Mouse (Mus musculus) myocyte (in vitro differentiated cells): ENCODE measurements around the gene Lrrc43. TPM values are rescaled to one million over a fixed set of nuclear protein-coding genes. Genes with fewer than 3 reads are reported as not detected.

Experiments
- H3K27me3 ChIP-seq: one replicate; pipeline ENCODE4 v1.6.1; 2011; ENCODE audit not compliant: control insufficient read depth, insufficient read depth, insufficient read length
- H3K36me3 ChIP-seq: one replicate; pipeline ENCODE4 v1.6.1; 2011; ENCODE audit not compliant: control insufficient read depth, insufficient read depth
- H3K4me2 ChIP-seq: one replicate; pipeline ENCODE4 v1.6.1; 2011; ENCODE audit warnings: low read depth, control low read depth
- H3K4me3 ChIP-seq: one replicate; pipeline ENCODE4 v1.5.1; 2011; ENCODE audit warnings: mild to moderate bottlenecking, control low read depth, moderate library complexity
- H3K79me2 ChIP-seq: one replicate; pipeline ENCODE4 v1.6.1; 2011; ENCODE audit not compliant: control insufficient read depth, insufficient read depth
- H3ac ChIP-seq: one replicate; pipeline ENCODE4 v1.6.1; 2011; ENCODE audit not compliant: control insufficient read depth, insufficient read length
- CEBPB ChIP-seq: IDR thresholded peaks from 2 replicates; pipeline ENCODE4 v1.6.1; 2011; ENCODE audit warnings: mild to moderate bottlenecking, moderate library complexity; ENCODE audit not compliant: poor library complexity, insufficient read depth, severe bottlenecking
- E2F4 ChIP-seq: IDR thresholded peaks from one replicate; pipeline ENCODE4 v1.6.1; 2011; ENCODE audit warnings: mild to moderate bottlenecking, control low read depth, moderate library complexity; ENCODE audit not compliant: insufficient read depth
- MAX ChIP-seq: IDR thresholded peaks from one replicate; pipeline ENCODE4 v1.6.1; 2011; ENCODE audit warnings: low read depth, mild to moderate bottlenecking, control low read depth
- MYOD1 ChIP-seq, 3 experiments: IDR thresholded peaks; one replicate each; pipeline ENCODE4 v1.6.1; 2011; ENCODE audit warnings: control low read depth in 2 of 3, low read depth in 2 of 3, mild to moderate bottlenecking in 2 of 3, moderate library complexity in 1 of 3; ENCODE audit not compliant: insufficient read length in 2 of 3, control insufficient read depth in 1 of 3
- MYOG ChIP-seq, 3 experiments: IDR thresholded peaks; one replicate each; pipeline ENCODE4 v1.6.1; 2011; ENCODE audit warnings: control low read depth in 2 of 3, low read depth in 2 of 3, mild to moderate bottlenecking in 2 of 3; ENCODE audit not compliant: insufficient read length in 2 of 3, control insufficient read depth in 1 of 3, insufficient read depth in 1 of 3
- POLR2A ChIP-seq: IDR thresholded peaks from one replicate; pipeline ENCODE4 v1.6.1; 2011; ENCODE audit warnings: low read depth, mild to moderate bottlenecking, control low read depth, moderate library complexity; ENCODE audit not compliant: insufficient read length
- POLR2AphosphoS2 ChIP-seq: IDR thresholded peaks from one replicate; pipeline ENCODE4 v1.6.1; 2011; ENCODE audit warnings: low read depth, control low read depth; ENCODE audit not compliant: insufficient read length
- REST ChIP-seq: IDR thresholded peaks from one replicate; pipeline ENCODE4 v1.6.1; 2011; ENCODE audit warnings: mild to moderate bottlenecking, control low read depth, moderate library complexity; ENCODE audit not compliant: insufficient read depth, insufficient read length
- SRF ChIP-seq: IDR thresholded peaks from one replicate; pipeline ENCODE4 v1.6.1; 2011; ENCODE audit warnings: low read depth; ENCODE audit not compliant: control insufficient read depth, insufficient read length
- TCF12 ChIP-seq: IDR thresholded peaks from one replicate; pipeline ENCODE4 v1.6.1; 2011; ENCODE audit warnings: mild to moderate bottlenecking, control low read depth; ENCODE audit not compliant: poor library complexity, insufficient read depth, severe bottlenecking
- TCF3 ChIP-seq: IDR thresholded peaks from one replicate; pipeline ENCODE4 v1.6.1; 2011; ENCODE audit warnings: low read depth, control low read depth; ENCODE audit not compliant: insufficient read length
- USF1 ChIP-seq: IDR thresholded peaks from one replicate; pipeline ENCODE4 v1.6.1; 2011; ENCODE audit warnings: low read depth, mild to moderate bottlenecking, control low read depth, moderate library complexity
- polyA plus RNA-seq: library from polyadenylated mRNA; unstranded; fragments of >200 nt; fragmentation: generic; extraction: Trizol; gene quantifications from one replicate; pipeline ENCODE4 v1.2.1, GENCODE M21; 2012; ENCODE audit warnings: missing spikeins

Gene Lrrc43
- polyA plus RNA-seq, 1 experiment, result not detected

- Histone ChIP-seq H3K4me3 (no peak overlapping the region), H3K4me2 (no peak overlapping the region), H3K36me3 (peaks cover 13% of the 10 kb centered on the region), H3K27me3 (no peaks in the 10 kb centered on the region), H3K79me2 (no peaks in the 10 kb centered on the region), H3ac (no peak overlapping the region)
- TF ChIP-seq MAX (no peak), USF1 (no peak), REST (no peak), SRF (no peak), TCF12 (no peak), CEBPB (no peak), POLR2A (no peak), TCF3 (no peak), POLR2AphosphoS2 (no peak)
These were observed 25.8 kb downstream of the Lrrc43 start for GRCm38 (mm10) chr5:123514871-123515270.

DNA sequence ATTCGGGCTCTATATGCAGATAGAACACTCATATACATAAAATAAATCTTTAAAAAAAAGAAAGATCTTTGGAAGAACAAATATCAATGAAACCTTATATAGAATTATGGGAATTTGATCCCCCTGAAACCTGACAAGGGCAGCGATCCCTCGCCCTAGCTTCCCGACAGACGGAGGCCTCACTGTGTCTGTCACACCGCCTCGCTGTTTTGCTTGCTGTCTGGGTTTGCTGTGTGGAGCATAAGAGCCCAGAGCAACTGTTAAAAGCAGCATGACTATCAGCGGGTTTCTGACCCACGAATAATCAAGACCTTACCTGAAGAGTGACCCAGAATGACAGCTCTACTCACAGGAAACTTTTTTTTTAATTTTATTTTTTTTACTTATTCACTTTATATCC lies 31.6 kb downstream of the Lrrc43 start:
- Histone ChIP-seq H3K27me3 (no peaks in the 10 kb centered on the region), H3K36me3 (peaks cover 13% of the 10 kb centered on the region), H3K79me2 (peaks cover 10% of the 10 kb centered on the region), H3ac (no peak overlapping the region), H3K4me2 (no peak overlapping the region), H3K4me3 (no peak overlapping the region)
- no peak for TF ChIP-seq MYOD1 (IDR thresholded peaks at IDR 0.05; ENCODE audit: control insufficient read depth in 1 of 3, insufficient read length in 2 of 3, low read depth in 2 of 3)
- TF ChIP-seq USF1, result no peak
- no peak for TF ChIP-seq MYOG (IDR thresholded peaks at IDR 0.05; ENCODE audit: control insufficient read depth in 1 of 3, insufficient read depth in 1 of 3, insufficient read length in 2 of 3, low read depth in 2 of 3)
- TF ChIP-seq CEBPB, result no peak
- no peak for TF ChIP-seq POLR2A
- no peak for TF ChIP-seq TCF3
- no peak for TF ChIP-seq TCF12
- TF ChIP-seq REST, result no peak
- no peak for TF ChIP-seq SRF

DNA sequence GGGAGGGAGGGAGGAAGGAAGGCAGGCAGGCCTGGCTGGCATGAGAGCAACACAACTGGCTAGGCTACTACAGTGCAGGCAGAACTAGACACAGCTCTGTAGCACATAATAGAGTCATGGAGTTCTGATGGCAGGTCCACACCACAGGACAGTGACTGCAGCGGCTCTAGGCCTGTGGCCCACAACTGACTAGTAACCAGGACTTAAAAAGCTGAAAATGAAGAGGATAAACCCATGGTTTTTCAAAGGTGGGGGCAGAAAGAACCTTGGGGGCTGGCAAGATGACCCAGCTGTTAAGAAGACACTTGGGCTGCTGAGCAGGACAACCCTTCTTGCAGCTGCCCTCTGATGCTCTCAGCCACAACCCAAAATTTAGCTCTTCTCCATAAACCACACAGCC lies 32.5 kb downstream of the Lrrc43 start:
- Histone ChIP-seq H3ac (no peak overlapping the region), H3K4me2 (no peak overlapping the region), H3K4me3 (no peak overlapping the region), H3K27me3 (no peaks in the 10 kb centered on the region), H3K79me2 (peaks cover 10% of the 10 kb centered on the region), H3K36me3 (peaks cover 9% of the 10 kb centered on the region)
- TF ChIP-seq POLR2AphosphoS2, result no peak
- TF ChIP-seq MYOG (IDR thresholded peaks at IDR 0.05; ENCODE audit: control insufficient read depth in 1 of 3, insufficient read depth in 1 of 3, insufficient read length in 2 of 3, low read depth in 2 of 3), result no peak
- no peak for TF ChIP-seq CEBPB
- no peak for TF ChIP-seq TCF3
- no peak for TF ChIP-seq SRF

DNA sequence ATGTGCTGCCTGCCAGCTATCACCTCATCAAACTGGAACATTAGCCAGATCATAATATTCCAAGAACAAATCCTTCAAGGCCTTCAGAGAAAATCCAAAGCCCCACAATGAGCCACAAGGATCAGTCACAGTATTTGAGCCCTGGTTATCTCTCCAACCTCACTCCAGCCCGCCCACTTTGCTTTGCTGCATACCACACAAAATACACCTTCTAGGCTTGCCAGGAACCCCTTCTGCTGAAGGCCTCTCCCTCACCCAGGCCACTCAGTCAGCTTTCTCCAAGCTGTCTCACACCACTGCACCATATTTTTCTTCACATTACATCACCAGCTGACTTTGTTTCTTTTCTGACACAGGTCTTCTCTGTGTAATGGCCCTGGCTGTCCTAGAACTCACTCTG lies 33.1 kb downstream of the Lrrc43 start:
- TF ChIP-seq POLR2A (no peak), MAX (no peak), E2F4 (no peak), TCF3 (no peak), USF1 (no peak), POLR2AphosphoS2 (no peak), REST (no peak)
- peaks cover 10% of the 10 kb centered on the region for H3K79me2 ChIP-seq
- no peak overlapping the region for H3K4me2 ChIP-seq
- H3K36me3 ChIP-seq, result peaks cover 6% of the 10 kb centered on the region
- peak overlapping the region; percentile 45 for H3K4me3 ChIP-seq
- no peaks in the 10 kb centered on the region for H3K27me3 ChIP-seq
- H3ac ChIP-seq, result no peak overlapping the region

DNA sequence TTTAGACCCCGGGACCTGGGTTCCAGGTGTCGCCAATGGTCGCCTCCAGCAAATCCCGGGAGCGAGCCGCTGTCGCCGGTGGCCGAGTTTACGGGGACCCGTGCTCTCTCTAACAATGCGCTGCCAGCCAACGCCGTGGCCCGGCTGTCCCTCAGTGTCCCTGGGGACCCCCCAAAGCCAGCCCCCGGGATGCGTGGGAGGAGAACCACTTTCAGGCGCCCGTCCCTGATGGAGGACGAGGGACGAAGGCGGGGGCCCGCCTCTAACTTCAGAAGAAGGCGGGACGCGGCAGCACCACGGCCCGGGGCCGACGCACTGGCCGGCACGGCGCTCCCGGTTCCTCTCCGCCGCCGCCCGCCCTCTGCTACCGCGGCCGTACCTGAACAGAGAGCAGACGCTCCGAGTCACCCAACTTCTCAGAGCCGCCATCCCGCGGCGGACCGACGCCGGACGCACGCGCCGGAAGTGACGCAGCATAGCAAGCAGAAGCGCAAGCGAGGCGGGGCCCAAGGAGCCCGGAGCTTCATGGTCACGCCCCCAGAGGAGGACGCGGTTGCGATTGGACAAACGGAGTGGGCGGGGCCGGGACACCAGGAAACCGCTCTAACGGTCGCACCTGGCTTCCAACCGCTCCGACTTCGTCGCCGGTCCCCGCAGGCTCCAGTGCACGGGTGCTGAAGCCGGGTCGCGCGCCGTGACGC lies 34.7 kb downstream of the Lrrc43 start, which contains the start of gene Diablo:
Diablo (minus strand) TSS at position 485 of the 701 bp plus-strand sequence.
- no peaks in the 10 kb centered on the region for H3K36me3 ChIP-seq
- H3ac ChIP-seq, result peak within 1 kb of the TSS; percentile 75
- H3K4me2 ChIP-seq, result peak within 1 kb of the TSS; percentile 98
- no peaks in the 10 kb centered on the region for H3K27me3 ChIP-seq
- H3K4me3 ChIP-seq, result peak within 1 kb of the TSS; percentile 45
- H3K79me2 ChIP-seq, result peaks cover 10% of the 10 kb centered on the region
- TF ChIP-seq REST, result no peak
- no peak for TF ChIP-seq TCF12
- no peak for TF ChIP-seq USF1
- no peak for TF ChIP-seq MAX
- no peak for TF ChIP-seq TCF3
- TF ChIP-seq E2F4, result no peak
- TF ChIP-seq CEBPB, result no peak
- peak; percentile 94 for TF ChIP-seq POLR2A
- peak in 1 of 3 experiments; percentile 57 for TF ChIP-seq MYOD1 (IDR thresholded peaks at IDR 0.05; ENCODE audit: control insufficient read depth in 1 of 3, insufficient read length in 2 of 3, low read depth in 2 of 3)
- TF ChIP-seq SRF, result peak; percentile 15
- TF ChIP-seq POLR2AphosphoS2, result peak; percentile 80
- no peak for TF ChIP-seq MYOG (IDR thresholded peaks at IDR 0.05; ENCODE audit: control insufficient read depth in 1 of 3, insufficient read depth in 1 of 3, insufficient read length in 2 of 3, low read depth in 2 of 3)
